Mouse (Mus musculus) brain, adult 10 weeks (tissue): Measurements from ENCODE around the gene Cutc. TPM values are rescaled to one million over a fixed set of nuclear protein-coding genes. Genes with fewer than 3 reads are reported as not detected.

Experiments used
- polyA plus RNA-seq: library from polyadenylated mRNA; stranded (reverse); fragments of 350-450 nt; fragmentation: Illumina TruSeq; extraction: RNeasy Lipid Tissue Mini Kit (QIAGEN cat#74804); gene quantifications from one replicate; pipeline ENCODE4 v1.2.3, GENCODE M21; 2015; ENCODE audit warnings: low read depth, low replicate concordance

Cutc gene
- polyA plus RNA-seq = 11.1 TPM

GRCm38 (mm10) chr19:43752489-43753225, at the start of gene Cutc, which contains the start of gene Cox15:
Gene Cutc (plus strand): TSS chr19:43752996.
Gene Cox15 (minus strand): TSS chr19:43753000.

GRCm38 (mm10) chr19:43781980-43782379, 29.2 kb downstream of the Cutc start, which contains the start of gene Abcc2:
Gene Abcc2 (plus strand): TSS chr19:43782192.

Other genes starting within 250 kb of the Cutc start
- gene Got1, start 228.4 kb upstream of the Cutc start, polyA plus RNA-seq = 469 TPM
- not detected for gene Nkx2-3, start 140.7 kb upstream of the Cutc start, polyA plus RNA-seq
- 49.6 TPM for gene Slc25a28, start 78.1 kb upstream of the Cutc start, polyA plus RNA-seq
- 4.7 TPM for gene Entpd7, start 63.3 kb upstream of the Cutc start, polyA plus RNA-seq
- gene Cox15, start within 50 bp of the Cutc start, polyA plus RNA-seq = 11.2 TPM
- gene Abcc2, start 29.2 kb downstream of the Cutc start, polyA plus RNA-seq = 0.18 TPM
- 4.7 TPM for gene Dnmbp, start 187.2 kb downstream of the Cutc start, polyA plus RNA-seq
- gene Cpn1, start 233.6 kb downstream of the Cutc start, polyA plus RNA-seq = 0.49 TPM